In the genomic region with DNA sequence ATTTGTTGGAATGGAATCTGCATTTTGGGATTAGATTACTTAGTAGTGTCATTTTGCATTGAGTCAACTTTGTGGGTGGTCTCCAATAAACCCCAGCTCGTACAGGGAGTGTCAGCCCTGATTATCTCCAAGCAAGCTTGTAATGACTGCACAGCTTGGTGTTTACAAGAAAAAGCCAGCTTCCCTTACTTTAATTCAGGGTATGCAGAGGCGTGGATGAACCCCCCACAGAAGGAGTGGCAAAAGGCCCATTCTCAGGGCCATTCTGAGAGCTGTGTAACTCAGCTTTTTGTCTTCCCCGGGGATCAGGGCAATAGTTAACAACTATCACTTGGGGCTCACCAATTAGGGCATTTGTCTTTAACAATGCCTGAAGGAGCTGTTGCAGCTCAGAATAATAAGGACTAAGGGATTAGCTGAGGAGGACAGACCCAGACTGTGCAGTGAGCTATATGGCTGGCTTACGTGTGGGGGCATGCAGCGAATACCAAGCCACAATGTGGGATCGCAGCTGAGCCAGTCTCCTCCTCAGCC, we compare ENCODE assay signal across 14 mouse cellular contexts.
A peak's percentile ranks its signal among the peaks of the same experiment; 100 is the strongest.
DNase-seq lines count a peak whose midpoint lies in the region; ATAC-seq and TF ChIP-seq lines count a peak whose summit lies in the region.
"Had no signal": no experiment of that assay in that cellular context is flagged by ENCODE, and none has a peak within 500 bp of the region (broad histone marks: within the 10 kb centered on the region; RNA-seq: fewer than 3 reads in every experiment).

No protein-coding gene starts in this region.

- TF ChIP-seq CTCF in stomach, postnatal 0 days (IDR thresholded peaks at IDR 0.05; ENCODE audit: low read depth), result no peak

- no peaks in the 10 kb centered on the region for H3K27me3 ChIP-seq in stomach, embryonic 14.5 days (ENCODE audit: control insufficient read depth, insufficient read depth, low read length)
- no peaks in the 10 kb centered on the region for H3K27me3 ChIP-seq in stomach, postnatal 0 days (ENCODE audit: control insufficient read depth, insufficient read depth, low read length)
- peaks cover 16% of the 10 kb centered on the region for H3K27me3 ChIP-seq in limb, embryonic 10.5 days (ENCODE audit: low read depth, poor library complexity, severe bottlenecking)
- H3K27me3 ChIP-seq in stomach, embryonic 16.5 days (ENCODE audit: control insufficient read depth, insufficient read depth, low read length), result no peaks in the 10 kb centered on the region
- H3K27me3 ChIP-seq: liver, embryonic 13.5 days had no signal

- no peak overlapping the region for H3K4me3 ChIP-seq in stomach, embryonic 14.5 days (ENCODE audit: low read depth, low read length)
- no peak overlapping the region for H3K4me3 ChIP-seq in stomach, postnatal 0 days (ENCODE audit: low read depth, low read length)
- no peak overlapping the region for H3K4me3 ChIP-seq in limb, embryonic 10.5 days
- H3K4me3 ChIP-seq in stomach, embryonic 16.5 days (replicated peaks; ENCODE audit: low read length), result no peak overlapping the region
- H3K4me3 ChIP-seq: heart, embryonic 13.5 days; liver, embryonic 13.5 days had no signal

- H3K27ac ChIP-seq in stomach, embryonic 14.5 days (ENCODE audit: low read length), result peak overlapping the region; percentile 39; the same call in 1 of the 2 replicates
- no peak overlapping the region for H3K27ac ChIP-seq in stomach, postnatal 0 days (replicated peaks)
- H3K27ac ChIP-seq in limb, embryonic 10.5 days, result peak overlapping the region; percentile 16; the same call in 1 of the 2 replicates
- peak overlapping the region; percentile 38; the same call in 1 of the 2 replicates for H3K27ac ChIP-seq in stomach, embryonic 16.5 days (ENCODE audit: low read length)
- H3K27ac ChIP-seq: heart, embryonic 13.5 days; liver, embryonic 13.5 days; macrophage had no signal

- no peak for TF ChIP-seq EP300 in stomach, postnatal 0 days (optimal IDR thresholded peaks at IDR 0.05)

- H3K4me2 ChIP-seq in stomach, embryonic 14.5 days (replicated peaks; ENCODE audit: low read depth, low read length), result no peak overlapping the region
- no peak overlapping the region for H3K4me2 ChIP-seq in stomach, postnatal 0 days (replicated peaks; ENCODE audit: low read depth)
- no peak overlapping the region for H3K4me2 ChIP-seq in stomach, embryonic 16.5 days (ENCODE audit: low read depth, low read length)
- H3K4me2 ChIP-seq: heart, embryonic 13.5 days; liver, embryonic 13.5 days had no signal

- H3K4me1 ChIP-seq in stomach, embryonic 14.5 days (ENCODE audit: control insufficient read depth, insufficient read depth, low read length), result peaks cover 2% of the 10 kb centered on the region; the same call in 1 of the 2 replicates
- H3K4me1 ChIP-seq in stomach, postnatal 0 days (replicated peaks; ENCODE audit: control insufficient read depth, insufficient read depth), result no peaks in the 10 kb centered on the region
- peaks cover 25% of the 10 kb centered on the region for H3K4me1 ChIP-seq in limb, embryonic 10.5 days
- H3K4me1 ChIP-seq in stomach, embryonic 16.5 days (ENCODE audit: control insufficient read depth, insufficient read depth, low read length), result peaks cover 7% of the 10 kb centered on the region
- H3K4me1 ChIP-seq: liver, embryonic 13.5 days had no signal

- WGBS in stomach, embryonic 14.5 days, result 56% methylated on average over 6 of the region's 6 CpGs
- 44% methylated on average over 6 of the region's 6 CpGs for WGBS in stomach, postnatal 0 days
- WGBS in limb, embryonic 10.5 days, result 41% methylated on average over 6 of the region's 6 CpGs
- WGBS in stomach, embryonic 16.5 days, result 54% methylated on average over 6 of the region's 6 CpGs

- H3K36me3 ChIP-seq in stomach, embryonic 14.5 days (ENCODE audit: control insufficient read depth, insufficient read depth, low read length), result no peaks in the 10 kb centered on the region
- H3K36me3 ChIP-seq in stomach, postnatal 0 days (ENCODE audit: control insufficient read depth, insufficient read depth, low read length), result no peaks in the 10 kb centered on the region
- no peaks in the 10 kb centered on the region for H3K36me3 ChIP-seq in limb, embryonic 10.5 days
- H3K36me3 ChIP-seq in stomach, embryonic 16.5 days (ENCODE audit: control insufficient read depth, insufficient read depth, low read length), result no peaks in the 10 kb centered on the region
- H3K36me3 ChIP-seq: heart, embryonic 13.5 days; liver, embryonic 13.5 days had no signal

- no peaks in the 10 kb centered on the region for H3K9me3 ChIP-seq in stomach, embryonic 14.5 days (ENCODE audit: control insufficient read depth, low read depth, low read length)
- no peaks in the 10 kb centered on the region for H3K9me3 ChIP-seq in stomach, postnatal 0 days (ENCODE audit: control insufficient read depth, low read length)
- no peaks in the 10 kb centered on the region for H3K9me3 ChIP-seq in limb, embryonic 10.5 days (replicated peaks)
- H3K9me3 ChIP-seq in stomach, embryonic 16.5 days (replicated peaks; ENCODE audit: control insufficient read depth, low read length), result 0 out of 2 replicates have a peak, but pooled peaks cover 5% of the 10 kb centered on the region
- H3K9me3 ChIP-seq: liver, embryonic 13.5 days had no signal

- ATAC-seq in stomach, embryonic 14.5 days (ENCODE audit: insufficient number of reproducible peaks, insufficient read depth, low FRiP score, low read depth), result no peak
- no peak for ATAC-seq in stomach, postnatal 0 days (ENCODE audit: low FRiP score, low TSS enrichment)
- no peak for ATAC-seq in stomach, embryonic 16.5 days (ENCODE audit: insufficient read depth, low FRiP score)
- ATAC-seq: inflammation-experienced regulatory T-cells, adult 6 months had no signal

- H3K9ac ChIP-seq in stomach, embryonic 14.5 days (replicated peaks; ENCODE audit: low read depth, low read length), result no peak overlapping the region
- H3K9ac ChIP-seq in stomach, postnatal 0 days (ENCODE audit: low read length), result no peak overlapping the region
- no peak overlapping the region for H3K9ac ChIP-seq in stomach, embryonic 16.5 days (ENCODE audit: low read length)
- H3K9ac ChIP-seq: heart, embryonic 13.5 days; liver, embryonic 13.5 days had no signal

- peak; percentile 44 for DNase-seq in embryo, embryonic 10.5 days (ENCODE audit: low spot score)
- DNase-seq in embryo, embryonic 11 days, result no peak
- DNase-seq in stomach, postnatal 0 days (ENCODE audit: low spot score), result no peak
- DNase-seq in limb, embryonic 10.5 days (ENCODE audit: low spot score), result no peak
- no peak for DNase-seq in right cerebral cortex, postnatal 25 days
- no peak for DNase-seq in gastrocnemius, adult 8-10 months (ENCODE audit: low spot score in 2 of 2)
- DNase-seq: adrenal gland, adult 2 months; liver, embryonic 13.5 days; spleen, adult 18-20 months had no signal
